Mouse (Mus musculus) hindbrain, embryonic 14.5 days (tissue): ENCODE measurements at regions not wholly inside any gene's neighbourhood (a gene's known extent, or its start where the extent isn't known, plus 50 kb on each side); places are given as distances from the start of the nearest gene placed in this dataset.

ENCODE experiments used
- ATAC-seq: fragments of 200-750 bp; cut with Nextera tagmentation; 2 replicates; pipeline ENCODE4 v1.8.0; 2017; ENCODE audit warnings: moderate number of reproducible peaks, mild to moderate bottlenecking, moderate TSS enrichment, moderate library complexity; ENCODE audit not compliant: low FRiP score
- DNase-seq: peaks from one replicate; pipeline ENCODE4 v3.0.0-alpha.2; 2015; ENCODE audit warnings: low spot score
- H3K27ac ChIP-seq: fragments of 300-500 bp; sonication (generic); 2 replicates; pipeline ENCODE4 v1.5.1; 2014; ENCODE audit warnings: mild to moderate bottlenecking, moderate library complexity
- H3K27me3 ChIP-seq: fragments of 300-500 bp; sonication (generic); 2 replicates; pipeline ENCODE4 v1.6.1; 2014; ENCODE audit warnings: mild to moderate bottlenecking, low read length, mixed read lengths; ENCODE audit not compliant: control insufficient read depth, insufficient read depth
- H3K36me3 ChIP-seq: fragments of 300-500 bp; sonication (generic); replicated peaks from 2 replicates; pipeline ENCODE4 v1.6.1; 2014; ENCODE audit not compliant: control insufficient read depth, insufficient read depth
- H3K4me1 ChIP-seq: fragments of 300-500 bp; sonication (generic); replicated peaks from 2 replicates; pipeline ENCODE4 v1.6.1; 2014; ENCODE audit warnings: antibody characterized with exemption, low read length, mixed read lengths; ENCODE audit not compliant: control insufficient read depth, insufficient read depth
- H3K4me2 ChIP-seq: fragments of 300-500 bp; sonication (generic); replicated peaks from 2 replicates; pipeline ENCODE4 v1.6.1; 2014; ENCODE audit warnings: mild to moderate bottlenecking, moderate library complexity
- H3K4me3 ChIP-seq: fragments of 300-500 bp; sonication (generic); replicated peaks from 2 replicates; pipeline ENCODE4 v1.5.1; 2014; ENCODE audit warnings: mild to moderate bottlenecking, low read length
- H3K9ac ChIP-seq: fragments of 300-500 bp; sonication (generic); 2 replicates; pipeline ENCODE4 v1.6.1; 2014
- H3K9me3 ChIP-seq: fragments of 300-500 bp; sonication (generic); 2 replicates; pipeline ENCODE4 v1.6.1; 2016; ENCODE audit warnings: low read length; ENCODE audit not compliant: control insufficient read depth
- WGBS: fragments of 180-500 bp; shearing (Covaris S2); extraction: QIAGEN DNeasy Blood & Tissue Kit; methylation state at CpG from one replicate; pipeline ENCODE4 v1.1.7; 2014; 5-methylcytosine and 5-hydroxymethylcytosine counted together

DNA sequence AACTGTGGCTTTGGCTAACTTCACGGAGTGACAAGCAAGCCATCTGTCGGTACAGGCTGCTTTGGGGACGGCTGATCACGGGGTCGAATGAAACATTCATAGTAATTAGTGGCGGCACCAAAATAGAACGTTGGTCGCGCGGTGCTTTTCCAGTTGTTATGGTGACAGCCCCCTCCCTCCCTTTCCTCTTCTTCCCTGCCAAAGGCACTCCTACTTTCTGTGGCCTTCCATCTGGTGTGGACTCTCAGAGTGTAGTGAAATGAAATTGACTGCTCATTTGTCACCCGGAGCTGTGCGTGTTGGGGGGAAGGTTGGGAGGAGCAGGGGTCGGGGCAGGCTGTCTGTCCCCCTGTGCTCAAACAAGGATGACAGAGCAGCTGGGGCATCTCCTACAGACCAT lies 153.5 kb downstream of the Ddx11 start:
- no peaks in the 10 kb centered on the region for H3K27me3 ChIP-seq
- no peaks in the 10 kb centered on the region for H3K36me3 ChIP-seq
- H3K9ac ChIP-seq: no peak overlapping the region
- no peak overlapping the region for H3K4me3 ChIP-seq
- WGBS: 16% methylated on average over 13 of the region's 13 CpGs
- peaks cover 16% of the 10 kb centered on the region for H3K4me1 ChIP-seq
- H3K4me2 ChIP-seq: peak overlapping the region; percentile 28; the same call in 1 of the 2 replicates
- no peaks in the 10 kb centered on the region for H3K9me3 ChIP-seq
- peak; percentile 90 for ATAC-seq
- DNase-seq: peak; percentile 72
- H3K27ac ChIP-seq: peak overlapping the region; percentile 60

DNA sequence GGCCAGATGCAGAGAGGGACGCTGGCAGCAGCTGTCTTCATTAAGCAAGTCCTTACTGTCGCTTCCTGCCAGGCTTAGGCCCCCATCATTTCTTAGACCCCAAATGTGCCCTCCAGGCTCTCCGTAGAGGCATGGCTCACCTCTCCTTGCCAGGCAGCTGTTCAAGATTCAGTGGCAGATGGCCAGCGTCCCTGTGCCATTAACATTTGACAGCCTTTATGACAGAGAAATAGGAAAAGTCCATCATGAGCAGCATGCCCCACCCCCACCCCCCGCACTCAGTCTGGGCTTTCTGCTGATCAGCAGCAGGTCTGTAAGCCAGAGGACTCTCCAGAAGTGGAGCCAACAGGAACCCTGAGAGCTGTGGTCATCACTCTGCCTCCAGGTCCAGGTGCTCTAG lies 154.7 kb downstream of the Ddx11 start:
- no peak overlapping the region for H3K4me2 ChIP-seq
- peak; percentile 47 for DNase-seq
- no peak overlapping the region for H3K9ac ChIP-seq
- no peaks in the 10 kb centered on the region for H3K9me3 ChIP-seq
- no peak overlapping the region for H3K4me3 ChIP-seq
- H3K4me1 ChIP-seq: peaks cover 16% of the 10 kb centered on the region
- ATAC-seq: peak; percentile 55; the same call in 1 of the 2 replicates
- H3K36me3 ChIP-seq: no peaks in the 10 kb centered on the region
- 37% methylated on average over 5 of the region's 5 CpGs for WGBS
- peak overlapping the region; percentile 60 for H3K27ac ChIP-seq
- H3K27me3 ChIP-seq: no peaks in the 10 kb centered on the region

DNA sequence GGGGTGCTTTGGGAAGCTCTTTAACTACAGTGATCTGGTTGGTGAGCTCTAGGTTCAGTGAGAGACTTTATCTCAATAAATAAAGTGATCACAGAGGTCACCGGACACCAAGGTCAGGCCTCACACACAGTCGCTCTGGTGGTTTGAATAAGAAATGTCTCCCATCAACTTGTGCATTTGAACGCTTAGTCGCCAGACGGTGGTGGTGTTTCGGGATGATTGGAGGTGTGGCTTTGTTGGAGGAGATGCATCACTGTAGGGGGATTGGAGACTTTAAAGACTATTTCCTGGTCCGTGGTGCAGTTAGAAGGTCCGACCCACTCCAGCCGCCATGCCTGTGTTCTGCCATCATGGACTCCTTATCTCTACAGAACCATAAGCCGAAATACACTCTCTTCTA lies 162.0 kb downstream of the Ddx11 start:
- no peaks in the 10 kb centered on the region for H3K4me1 ChIP-seq
- no peaks in the 10 kb centered on the region for H3K9me3 ChIP-seq
- 93% methylated on average over 10 of the region's 10 CpGs for WGBS
- H3K4me2 ChIP-seq: no peak overlapping the region
- H3K36me3 ChIP-seq: no peaks in the 10 kb centered on the region
- H3K27ac ChIP-seq: no peak overlapping the region
- ATAC-seq: no peak
- H3K4me3 ChIP-seq: no peak overlapping the region
- H3K9ac ChIP-seq: no peak overlapping the region
- no peak for DNase-seq
- H3K27me3 ChIP-seq: no peaks in the 10 kb centered on the region
